Comparison of ENCODE assay signal across 8 mouse cellular contexts in genomic region chr2:140066353-140067314, GRCm38 (mm10). TPM values are rescaled to one million over a fixed set of nuclear protein-coding genes. Genes with fewer than 3 reads are reported as not detected.
DNase-seq lines count a peak whose midpoint lies in the region; ATAC-seq and TF ChIP-seq lines count a peak whose summit lies in the region.

TSS of gene Tasp1 (minus strand) at chr2:140066805.

- peak within 1 kb of the TSS; percentile 72 for H3K4me3 ChIP-seq in cortical plate, adult 2 months (ENCODE audit: insufficient read depth, low read length)
- H3K4me3 ChIP-seq in megakaryocyte, embryonic 14.5 days (replicated peaks) = peak within 1 kb of the TSS; percentile 97

- DNase-seq in gastrocnemius, adult 8-10 months (ENCODE audit: low spot score in 2 of 2) = peak; percentile 81 to 90
- DNase-seq in hindlimb bud, embryonic 11.5 days (ENCODE audit: extremely low spot score, low read depth, low spot score) = peak; percentile 60
- peak; percentile 83 to 96 for DNase-seq in left cerebral cortex, adult 8-10 months (ENCODE audit: low spot score in 2 of 2)
- DNase-seq in right cerebral cortex, postnatal 10 days (ENCODE audit: low spot score in 2 of 2) = peak; percentile 97 to 98
- peak; percentile 83 for DNase-seq in urinary bladder, postnatal 25 days (ENCODE audit: low spot score)

- TF ChIP-seq CTCF in cortical plate, adult 2 months (IDR thresholded peaks at IDR 0.05; ENCODE audit: extremely low read depth, insufficient read depth, low read length) = no peak

- ATAC-seq in activated CD4-positive, CD25-positive, alpha-beta regulatory T cell, adult 4 months = peak; percentile 100

- no peaks in the 10 kb centered on the region for H3K4me1 ChIP-seq in cortical plate, adult 2 months (ENCODE audit: control insufficient read depth, insufficient read depth, low read length)
- peaks cover 22% of the 10 kb centered on the region for H3K4me1 ChIP-seq in megakaryocyte, embryonic 14.5 days

- TF ChIP-seq POLR2A in cortical plate, adult 2 months (IDR thresholded peaks at IDR 0.05; ENCODE audit: extremely low read depth, insufficient read depth, low read length) = peak; percentile 97

- H3K27ac ChIP-seq in cortical plate, adult 2 months (ENCODE audit: insufficient read depth, low read length) = peak within 1 kb of the TSS; percentile 68

- H3K36me3 ChIP-seq in megakaryocyte, embryonic 14.5 days (replicated peaks; ENCODE audit: low read length) = no peaks in the 10 kb centered on the region

- peaks cover 6% of the 10 kb centered on the region for H3K27me3 ChIP-seq in megakaryocyte, embryonic 14.5 days (replicated peaks)

- no peaks in the 10 kb centered on the region for H3K9me3 ChIP-seq in megakaryocyte, embryonic 14.5 days

RNA-seq across cellular contexts. Expression of gene Tasp1, which starts in this region (rescaled TPM):
- polyA plus RNA-seq in activated CD4-positive, CD25-positive, alpha-beta regulatory T cell, adult 4 months (2017; shearing (Covaris generic)) = 100 to 1,000 TPM; 108 to 116 TPM
- polyA plus RNA-seq in cortical plate, adult 2 months (2012; rRNA removed) = 20.0 and 20.9 TPM in 2 replicates
- total RNA-seq in gastrocnemius, adult 8-10 months (2022) = 1 to 10 TPM; 5.1 to 6.2 (median 5.4) TPM
- total RNA-seq in left cerebral cortex, adult 8-10 months (2022) = 10 to 100 TPM; 34.5 to 37.6 (median 35.7) TPM
- polyA plus RNA-seq in megakaryocyte, embryonic 14.5 days (2012; ENCODE audit: insufficient read depth, low replicate concordance) = 0.91 TPM in 1 of 2 replicates, not detected in the other

Comparison
In these comparisons a context has a peak if more than half of its experiments do, and no peak if none do; other contexts are left out.
1. Peak in every context shown above with its lines: DNase-seq, ATAC-seq, H3K4me3 ChIP-seq and H3K27ac ChIP-seq.
2. RNA of gene Tasp1 (total RNA-seq): 34.5 to 37.6 TPM in left cerebral cortex, adult 8-10 months; 5.1 to 6.2 TPM in gastrocnemius, adult 8-10 months; every median in the first group is over 4 times any median in the second.
3. RNA of gene Tasp1 (polyA plus RNA-seq): 108 to 116 TPM in activated CD4-positive, CD25-positive, alpha-beta regulatory T cell, adult 4 months and 20.0 to 20.9 TPM in cortical plate, adult 2 months; 0.91 TPM in megakaryocyte, embryonic 14.5 days; every median in the first group is over 10 times any median in the second.